Mouse (Mus musculus): ENCODE measurements around the gene Gkn1. TPM values are rescaled to one million over a fixed set of nuclear protein-coding genes. Genes with fewer than 3 reads are reported as not detected.
A peak's percentile ranks its signal among the peaks of the same experiment; 100 is the strongest.

Gene Gkn1
- total RNA-seq, 1 experiment from 2014 or later, result not detected

- peak; percentile 69 for DNase-seq
Observed at GRCm38 (mm10) chr6:87323381-87323780, 27.4 kb downstream of the Gkn1 start.

- DNase-seq, result no peak
Observed at GRCm38 (mm10) chr6:87318651-87319050, 32.1 kb downstream of the Gkn1 start.

- DNase-seq, result peak; percentile 36
Observed at GRCm38 (mm10) chr6:87316966-87317365, 33.8 kb downstream of the Gkn1 start.

DNA sequence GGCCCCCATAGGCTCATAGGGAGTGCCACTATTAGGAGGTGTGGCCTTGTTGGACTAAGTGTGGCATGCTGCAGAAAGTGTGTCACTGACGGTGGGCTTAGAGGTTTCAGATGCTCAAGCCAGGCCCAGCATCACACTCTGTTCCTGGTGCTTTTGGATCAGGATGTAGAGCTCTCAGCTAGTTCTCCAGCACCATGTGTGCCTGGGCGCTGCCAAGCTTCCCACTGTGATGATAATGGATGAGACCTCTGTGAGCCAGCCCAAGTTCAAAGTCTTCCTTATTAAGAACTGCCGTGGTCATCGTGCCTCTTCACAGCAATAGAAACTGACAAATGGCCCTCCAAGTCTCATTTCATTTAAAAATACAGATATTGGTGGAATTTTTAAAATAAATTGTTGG is 38.0 kb downstream of the Gkn1 start:
- DNase-seq, result no peak

DNA sequence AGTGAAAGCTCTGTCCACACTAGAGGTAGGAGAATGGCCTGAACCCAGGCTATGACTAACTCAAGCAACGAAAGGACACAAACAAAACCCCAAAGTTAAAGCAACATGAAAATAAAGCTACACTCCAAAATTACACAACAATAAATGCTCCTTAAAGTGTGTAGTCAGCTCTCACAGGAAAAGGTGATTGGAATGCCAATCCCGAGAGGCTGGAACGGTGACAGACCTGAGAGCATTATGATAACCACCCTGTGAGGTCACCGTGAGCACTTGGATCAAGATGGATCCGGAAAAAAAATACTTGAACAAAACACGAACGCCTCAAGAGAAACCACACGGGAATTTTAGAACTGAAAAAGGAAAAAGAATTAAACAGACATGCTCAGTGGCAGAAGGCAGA is 46.3 kb downstream of the Gkn1 start:
- DNase-seq, result no peak

DNA sequence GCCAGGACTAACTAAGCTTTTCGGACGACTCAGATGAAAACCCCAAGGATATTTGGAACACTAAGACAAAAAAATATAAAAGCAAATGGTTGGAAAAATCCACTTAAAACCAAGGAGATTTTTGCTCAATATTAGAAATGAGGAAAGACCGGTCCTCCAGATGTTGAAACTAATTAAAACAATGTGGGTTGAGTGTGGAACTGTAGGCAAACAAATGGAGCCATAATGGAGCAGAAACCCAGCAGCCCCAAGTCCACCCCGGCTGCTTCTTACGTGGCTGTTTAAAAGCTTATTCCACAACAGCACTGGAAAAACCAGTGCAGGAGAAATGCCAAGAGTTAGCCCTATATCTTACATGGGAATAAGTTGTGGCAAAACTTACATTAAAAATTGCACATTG is 48.0 kb downstream of the Gkn1 start:
- DNase-seq, result no peak

- no peak for DNase-seq
Observed at GRCm38 (mm10) chr6:87301991-87302390, 48.8 kb downstream of the Gkn1 start.

Other genes starting within 250 kb of the Gkn1 start
- not detected in 2 replicates for gene D6Ertd527e, start 246.2 kb downstream of the Gkn1 start, total RNA-seq (2021)
- gene Antxr1, start 15.1 kb downstream of the Gkn1 start, total RNA-seq (2021), result 24.9 and 26.5 TPM in 2 replicates
- gene Gkn2, start 22.4 kb upstream of the Gkn1 start, total RNA-seq (2021), result not detected in 2 replicates
- 1.2 and 1.4 TPM in 2 replicates for gene Gkn3, start 38.0 kb upstream of the Gkn1 start, total RNA-seq (2021)
- gene Bmp10, start 78.1 kb upstream of the Gkn1 start, total RNA-seq (2021), result 0.67 TPM in 1 of 2 replicates, not detected in the other
- 5.2 and 10.5 TPM in 2 replicates for gene Arhgap25, start 182.3 kb upstream of the Gkn1 start, total RNA-seq (2021)
- gene Prokr1, start 239.8 kb upstream of the Gkn1 start, total RNA-seq (2021), result 0.71 and 0.93 TPM in 2 replicates

All from adrenal gland, postnatal 14 days (tissue).